Mouse (Mus musculus) A20 (cell line): Measurements from ENCODE around the gene Hoxa4.

Experiments
- DNase-seq: peaks from one replicate; pipeline ENCODE4 v3.0.0-alpha.2; 2011; ENCODE audit warnings: low read depth, low spot score

Hoxa4 gene

GRCm38 (mm10) chr6:52190906-52191810 lies at the start of gene Hoxa4:
Gene Hoxa4, minus strand, starts transcription at chr6:52191753.
- DNase-seq, result peak; percentile 29

- no peak for DNase-seq
Observed at GRCm38 (mm10) chr6:52241001-52241621, 49.6 kb upstream of the Hoxa4 start.

GRCm38 (mm10) chr6:52240389-52241000 lies 48.9 kb upstream of the Hoxa4 start, which contains the start of gene Hoxa10:
Gene Hoxa10, minus strand, starts transcription at chr6:52240854.
- peak; percentile 95 for DNase-seq

- DNase-seq, result no peak
Observed at GRCm38 (mm10) chr6:52239625-52240388, 48.3 kb upstream of the Hoxa4 start.

GRCm38 (mm10) chr6:52238976-52239375 lies 47.4 kb upstream of the Hoxa4 start:
- DNase-seq, result peak; percentile 12

GRCm38 (mm10) chr6:52238155-52238545 lies 46.6 kb upstream of the Hoxa4 start:
- DNase-seq, result no peak

- DNase-seq, result no peak
Observed at GRCm38 (mm10) chr6:52237346-52238154, 46.0 kb upstream of the Hoxa4 start.

GRCm38 (mm10) chr6:52236806-52237205 lies 45.3 kb upstream of the Hoxa4 start:
- no peak for DNase-seq

- no peak for DNase-seq
Observed at GRCm38 (mm10) chr6:52235866-52236265, 44.3 kb upstream of the Hoxa4 start.

- no peak for DNase-seq
Observed at GRCm38 (mm10) chr6:52235267-52235666, 43.7 kb upstream of the Hoxa4 start.

- no peak for DNase-seq
Observed at GRCm38 (mm10) chr6:52234428-52235140, 43.0 kb upstream of the Hoxa4 start.

- no peak for DNase-seq
Observed at GRCm38 (mm10) chr6:52233546-52234427, 42.2 kb upstream of the Hoxa4 start.

- DNase-seq, result no peak
Observed at GRCm38 (mm10) chr6:52232984-52233545, 41.5 kb upstream of the Hoxa4 start.

- no peak for DNase-seq
Observed at GRCm38 (mm10) chr6:52232568-52232965, 41.0 kb upstream of the Hoxa4 start.

GRCm38 (mm10) chr6:52231885-52232567 lies 40.5 kb upstream of the Hoxa4 start:
- DNase-seq, result no peak

GRCm38 (mm10) chr6:52230516-52231165 lies 39.1 kb upstream of the Hoxa4 start, which contains the start of gene Hoxa9:
Gene Hoxa9, minus strand, starts transcription at chr6:52231089.
- no peak for DNase-seq

- DNase-seq, result no peak
Observed at GRCm38 (mm10) chr6:52229558-52230416, 38.2 kb upstream of the Hoxa4 start.
